Mouse (Mus musculus): ENCODE measurements around the gene Gm11634. TPM values are rescaled to one million over a fixed set of nuclear protein-coding genes. Genes with fewer than 3 reads are reported as not detected.
A peak's percentile ranks its signal among the peaks of the same experiment; 100 is the strongest.

Gm11634 gene
- polyA plus RNA-seq, 1 experiment = not detected

DNA sequence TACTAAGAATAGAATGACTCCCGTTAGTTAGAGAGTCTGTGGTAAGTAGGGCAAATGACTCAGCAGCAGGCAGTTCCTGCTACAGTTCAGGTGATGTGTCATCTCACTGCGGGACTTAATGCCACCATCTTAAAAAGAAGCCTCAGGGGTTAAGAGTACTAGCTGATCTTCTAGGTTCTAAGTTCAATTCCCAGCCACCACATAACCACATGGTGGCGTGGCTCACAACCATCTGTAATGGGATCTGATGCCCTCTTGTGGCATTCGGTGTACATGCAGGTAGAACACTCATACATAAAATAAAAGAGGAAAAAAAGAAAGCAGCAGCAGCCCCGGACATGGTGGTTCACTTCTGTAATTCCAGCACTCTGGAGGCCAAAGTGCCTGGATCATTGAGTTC, 36.7 kb downstream of the Gm11634 start:
- peak; percentile 41; the same call in 1 of the 2 replicates for TF ChIP-seq CTCF (IDR thresholded peaks at IDR 0.05; ENCODE audit: low read depth, low read length)
- no peak for TF ChIP-seq POLR2A (IDR thresholded peaks at IDR 0.05; ENCODE audit: borderline replicate concordance, low read depth, low read length)
- no peak overlapping the region for H3K27ac ChIP-seq (ENCODE audit: insufficient read depth, low read depth, low read length)
- H3K4me1 ChIP-seq (ENCODE audit: control insufficient read depth, insufficient read depth, low read length) = peaks cover 12% of the 10 kb centered on the region
- no peak overlapping the region for H3K4me3 ChIP-seq (ENCODE audit: insufficient read depth, low read length)

DNA sequence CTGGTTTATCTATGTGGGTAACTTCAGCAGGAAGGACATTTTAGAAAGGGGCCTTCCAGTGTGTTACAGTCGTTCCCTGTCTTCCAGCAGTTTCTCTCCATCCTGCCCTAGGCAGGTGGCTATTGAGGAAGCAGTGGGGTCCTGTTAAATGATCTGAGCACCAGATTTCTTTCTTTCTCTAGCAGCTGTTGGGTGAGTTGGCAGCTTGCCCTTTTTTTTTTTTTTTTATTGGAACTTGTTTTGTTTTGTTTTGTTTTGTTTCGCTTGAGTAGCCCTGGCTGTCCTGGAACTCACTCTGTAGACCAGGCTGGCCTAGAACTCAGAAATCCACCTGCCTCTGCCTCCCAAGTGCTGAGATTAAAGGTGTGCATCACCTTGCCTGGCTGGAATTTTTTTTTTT, 42.1 kb downstream of the Gm11634 start:
- H3K4me1 ChIP-seq (ENCODE audit: control insufficient read depth, insufficient read depth, low read length) = peaks cover 20% of the 10 kb centered on the region
- no peak for TF ChIP-seq CTCF (IDR thresholded peaks at IDR 0.05; ENCODE audit: low read depth, low read length)
- TF ChIP-seq POLR2A (IDR thresholded peaks at IDR 0.05; ENCODE audit: borderline replicate concordance, low read depth, low read length) = no peak
- H3K4me3 ChIP-seq (ENCODE audit: insufficient read depth, low read length) = no peak overlapping the region
- H3K27ac ChIP-seq (ENCODE audit: insufficient read depth, low read depth, low read length) = no peak overlapping the region

DNA sequence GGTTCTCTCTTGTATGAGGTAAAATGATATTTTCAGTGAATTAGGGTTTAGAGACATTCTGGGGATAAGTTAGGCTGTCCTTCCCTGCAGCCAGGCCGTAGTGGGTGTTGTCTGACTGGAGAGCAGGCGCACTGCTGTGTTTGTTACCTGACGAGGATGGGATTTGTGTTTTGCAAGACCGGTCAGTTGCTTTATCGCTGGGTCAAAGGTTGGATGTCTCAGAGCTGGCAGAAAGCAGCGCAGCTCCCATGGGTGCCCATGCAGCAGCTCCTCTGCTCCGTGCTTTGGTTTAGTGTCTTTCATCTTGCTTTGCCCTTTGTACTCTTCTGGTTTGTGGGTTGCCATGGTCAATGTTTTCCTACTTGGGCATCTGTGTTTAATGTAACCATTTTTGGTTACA, 42.5 kb downstream of the Gm11634 start:
- Histone ChIP-seq H3K4me3 (ENCODE audit: insufficient read depth, low read length) (no peak overlapping the region), H3K27ac (ENCODE audit: insufficient read depth, low read depth, low read length) (no peak overlapping the region), H3K4me1 (ENCODE audit: control insufficient read depth, insufficient read depth, low read length) (peaks cover 20% of the 10 kb centered on the region)

DNA sequence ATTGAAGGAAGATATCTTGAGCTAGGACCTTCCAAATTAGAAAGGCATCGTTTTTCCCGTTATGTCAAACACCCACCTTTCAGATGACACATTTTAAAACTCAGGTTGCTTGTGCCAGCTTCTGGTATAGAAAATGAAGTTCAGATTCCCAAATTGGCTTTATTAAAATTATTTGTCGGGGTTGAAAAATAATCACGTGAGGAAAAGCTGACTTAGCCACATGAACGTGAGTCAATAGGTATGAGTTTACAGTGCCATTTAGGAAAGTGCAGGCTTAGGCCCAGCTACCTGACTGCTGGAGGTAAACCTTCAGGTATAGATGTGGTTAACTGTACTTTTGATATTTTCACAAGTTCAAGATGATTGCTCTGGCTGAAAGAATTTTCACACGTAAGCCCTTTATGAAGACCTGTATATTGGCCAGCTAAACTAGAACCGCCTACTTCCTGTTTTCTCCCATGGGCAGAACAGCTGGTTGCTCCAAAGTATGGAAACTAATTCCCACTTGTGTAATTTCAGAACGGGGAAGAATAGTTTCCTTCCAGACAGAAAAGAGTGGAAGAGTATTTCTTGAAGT, 45.6 kb downstream of the Gm11634 start:
- Histone ChIP-seq H3K4me1 (ENCODE audit: control insufficient read depth, insufficient read depth, low read length) (peaks cover 12% of the 10 kb centered on the region; the same call in 1 of the 2 replicates), H3K27ac (ENCODE audit: insufficient read depth, low read depth, low read length) (peak overlapping the region; percentile 87), H3K4me3 (ENCODE audit: insufficient read depth, low read length) (peak overlapping the region; percentile 83)
- TF ChIP-seq POLR2A (IDR thresholded peaks at IDR 0.05; ENCODE audit: borderline replicate concordance, low read depth, low read length) = no peak
- no peak for TF ChIP-seq CTCF (IDR thresholded peaks at IDR 0.05; ENCODE audit: low read depth, low read length)

More for the DNA sequence above, 42.5 kb downstream of the Gm11634 start:
- TF ChIP-seq CTCF (IDR thresholded peaks at IDR 0.05; ENCODE audit: low read depth, low read length) (no peak), POLR2A (IDR thresholded peaks at IDR 0.05; ENCODE audit: borderline replicate concordance, low read depth, low read length) (no peak)

DNA sequence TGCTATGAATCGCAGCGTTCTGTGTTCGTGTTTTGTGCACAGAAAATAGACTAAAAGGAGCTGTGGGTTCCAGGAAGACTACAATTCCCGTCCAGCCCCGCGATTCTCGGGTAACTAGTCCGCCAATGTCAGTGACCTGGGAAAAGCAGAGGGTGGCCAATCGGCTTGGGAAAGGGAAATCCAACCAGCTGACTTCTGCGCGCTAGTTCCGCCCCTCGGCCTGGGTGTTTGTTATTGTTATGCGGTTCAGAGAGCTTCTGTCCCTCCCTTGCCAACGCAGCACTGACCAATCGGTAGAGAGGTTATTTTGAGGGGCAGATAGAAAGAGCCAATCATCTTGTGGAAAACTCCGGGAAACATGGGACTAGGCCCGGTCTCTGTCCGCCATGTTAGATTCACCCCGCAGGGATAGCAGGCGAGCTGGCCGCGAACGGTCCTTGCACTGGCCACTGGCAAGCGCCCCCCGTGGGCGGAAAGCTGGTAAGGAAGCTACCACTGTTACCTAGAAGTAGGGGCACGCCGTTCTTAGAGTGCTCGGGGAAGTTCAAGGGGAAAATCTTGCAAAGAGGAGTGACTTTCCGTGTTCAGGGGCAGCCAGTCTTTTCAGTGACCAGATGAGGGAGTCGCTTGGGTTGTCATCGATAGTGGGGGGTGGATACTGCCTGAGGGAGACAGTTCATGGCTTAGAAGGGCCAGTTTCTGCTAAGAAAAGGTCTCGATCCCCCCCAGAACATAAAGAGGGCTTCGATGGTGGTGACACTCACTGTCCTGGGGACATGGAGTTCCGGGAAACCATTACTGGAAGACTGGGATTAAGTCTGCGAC, 46.4 kb downstream of the Gm11634 start:
- Histone ChIP-seq H3K4me3 (ENCODE audit: insufficient read depth, low read length) (peak overlapping the region; percentile 83), H3K27ac (ENCODE audit: insufficient read depth, low read depth, low read length) (peak overlapping the region; percentile 88), H3K4me1 (ENCODE audit: control insufficient read depth, insufficient read depth, low read length) (peaks cover 8% of the 10 kb centered on the region; the same call in 1 of the 2 replicates)
- no peak for TF ChIP-seq POLR2A (IDR thresholded peaks at IDR 0.05; ENCODE audit: borderline replicate concordance, low read depth, low read length)
- TF ChIP-seq CTCF (IDR thresholded peaks at IDR 0.05; ENCODE audit: low read depth, low read length) = peak; percentile 22; the same call in 1 of the 2 replicates

DNA sequence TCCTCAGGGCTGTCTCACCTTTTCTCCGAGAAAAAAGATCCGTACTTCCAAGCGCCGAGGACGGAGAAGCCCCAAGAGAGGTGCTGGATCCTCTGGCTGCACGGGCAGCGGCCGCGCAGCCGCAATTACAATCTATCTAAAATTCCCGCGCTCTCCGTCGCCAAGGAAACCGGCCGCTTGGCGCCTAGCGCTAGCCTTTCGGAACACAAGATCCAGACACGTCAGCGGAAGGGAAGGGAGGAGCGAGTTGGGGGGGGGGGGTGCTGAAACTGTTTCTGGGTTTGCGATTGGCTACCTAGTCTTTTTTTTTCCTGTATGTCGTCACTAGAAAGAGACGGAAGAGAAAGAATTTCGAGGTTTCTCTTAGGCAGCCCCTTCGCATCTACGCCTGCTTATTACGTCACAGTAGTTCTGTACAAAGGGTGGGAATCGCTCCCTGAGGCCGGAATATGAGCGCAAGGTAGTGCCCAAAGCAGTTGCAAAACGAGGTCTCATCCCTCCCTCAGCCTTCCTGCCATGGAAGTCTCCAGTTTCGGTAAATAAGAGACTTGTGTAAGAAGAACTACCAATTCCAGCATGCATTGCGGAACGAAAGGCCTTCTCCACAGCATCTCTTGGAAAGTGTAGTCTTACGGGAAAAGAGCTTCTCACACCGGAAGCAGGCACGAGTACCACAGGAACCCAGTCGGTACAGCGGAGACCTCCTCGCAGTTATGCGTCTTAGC, 47.1 kb downstream of the Gm11634 start, which contains the start of the genes Brca1 and Nbr1:
Gene Brca1, minus strand, starts transcription at position 205 of the 725 bp plus-strand sequence.
Gene Nbr1, plus strand, starts transcription at position 399 of the 725 bp plus-strand sequence.
- peak within 1 kb of the TSS; percentile 88 for H3K27ac ChIP-seq (ENCODE audit: insufficient read depth, low read depth, low read length)
- no peak for TF ChIP-seq POLR2A (IDR thresholded peaks at IDR 0.05; ENCODE audit: borderline replicate concordance, low read depth, low read length)
- TF ChIP-seq CTCF (IDR thresholded peaks at IDR 0.05; ENCODE audit: low read depth, low read length) = no peak
- peaks cover 8% of the 10 kb centered on the region; the same call in 1 of the 2 replicates for H3K4me1 ChIP-seq (ENCODE audit: control insufficient read depth, insufficient read depth, low read length)
- peak within 1 kb of the TSS; percentile 83 for H3K4me3 ChIP-seq (ENCODE audit: insufficient read depth, low read length)

DNA sequence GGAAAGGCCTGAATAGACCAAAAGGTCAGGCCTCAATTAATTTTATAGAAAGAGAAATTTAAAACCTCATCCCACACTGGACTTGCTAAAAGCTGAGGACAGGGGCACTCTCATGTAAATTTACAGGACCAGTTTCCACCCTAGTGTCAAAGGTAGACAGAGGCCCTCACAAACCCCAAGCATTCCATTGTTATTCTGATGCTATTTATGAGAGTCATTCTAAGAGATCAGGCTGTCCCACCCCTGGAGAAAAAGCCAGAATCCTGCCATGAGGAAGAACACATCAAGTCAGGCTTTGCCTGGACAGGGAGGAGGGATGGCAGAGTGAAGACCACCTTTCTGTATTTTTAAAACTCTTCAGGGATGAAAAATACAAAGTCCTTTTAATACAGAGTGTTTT, 50.5 kb downstream of the Gm11634 start:
- peaks cover 11% of the 10 kb centered on the region for H3K4me1 ChIP-seq (ENCODE audit: control insufficient read depth, insufficient read depth, low read length)
- no peak overlapping the region for H3K4me3 ChIP-seq (ENCODE audit: insufficient read depth, low read length)
- TF ChIP-seq CTCF (IDR thresholded peaks at IDR 0.05; ENCODE audit: low read depth, low read length) (no peak), POLR2A (IDR thresholded peaks at IDR 0.05; ENCODE audit: borderline replicate concordance, low read depth, low read length) (no peak)
- no peak overlapping the region for H3K27ac ChIP-seq (ENCODE audit: insufficient read depth, low read depth, low read length)

DNA sequence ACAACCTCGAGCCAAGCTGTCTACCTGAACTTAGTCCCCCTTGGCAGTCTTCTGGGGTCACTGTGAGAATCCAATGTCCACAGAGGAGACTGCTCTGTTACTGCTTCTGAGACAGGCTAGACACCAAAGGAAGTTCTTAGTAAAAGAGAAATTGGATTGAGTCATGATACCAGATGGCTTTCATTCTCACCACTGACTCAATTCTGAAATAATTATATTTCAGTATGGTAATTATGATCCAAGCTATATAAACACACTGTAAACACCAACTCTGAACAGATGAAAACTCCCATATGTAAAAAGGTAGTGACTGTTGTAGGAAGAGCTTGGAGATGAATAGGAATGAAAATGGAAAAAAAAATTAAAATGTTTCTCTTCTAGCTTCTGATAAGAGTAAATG, 54.9 kb downstream of the Gm11634 start:
- Histone ChIP-seq H3K4me3 (ENCODE audit: insufficient read depth, low read length) (peak overlapping the region; percentile 21; the same call in 1 of the 2 replicates), H3K4me1 (ENCODE audit: control insufficient read depth, insufficient read depth, low read length) (peaks cover 17% of the 10 kb centered on the region), H3K27ac (ENCODE audit: insufficient read depth, low read depth, low read length) (peak overlapping the region; percentile 82)
- no peak for TF ChIP-seq CTCF (IDR thresholded peaks at IDR 0.05; ENCODE audit: low read depth, low read length)
- no peak for TF ChIP-seq POLR2A (IDR thresholded peaks at IDR 0.05; ENCODE audit: borderline replicate concordance, low read depth, low read length)

Other genes with a start within 250 kb of the Gm11634 start
- not detected in 2 replicates for gene G6pc, start 231.7 kb downstream of the Gm11634 start, polyA plus RNA-seq (2012; ENCODE audit: insufficient read depth, insufficient read length, missing spikeins)
- gene Aarsd1, start 181.6 kb downstream of the Gm11634 start, polyA plus RNA-seq (2012; ENCODE audit: insufficient read depth, insufficient read length, missing spikeins) = 15.4 and 17.8 TPM in 2 replicates
- 3.9 and 5.3 TPM in 2 replicates for gene Gm27029, start 174.5 kb downstream of the Gm11634 start, polyA plus RNA-seq (2012; ENCODE audit: insufficient read depth, insufficient read length, missing spikeins)
- 11.4 and 12.0 TPM in 2 replicates for gene Rundc1, start 174.2 kb downstream of the Gm11634 start, polyA plus RNA-seq (2012; ENCODE audit: insufficient read depth, insufficient read length, missing spikeins)
- gene Ptges3l, start 173.9 kb downstream of the Gm11634 start, polyA plus RNA-seq (2012; ENCODE audit: insufficient read depth, insufficient read length, missing spikeins) = 4.5 and 4.7 TPM in 2 replicates
- 519 and 718 TPM in 2 replicates for gene Rpl27, start 157.0 kb downstream of the Gm11634 start, polyA plus RNA-seq (2012; ENCODE audit: insufficient read depth, insufficient read length, missing spikeins)
- gene Ifi35, start 150.8 kb downstream of the Gm11634 start, polyA plus RNA-seq (2012; ENCODE audit: insufficient read depth, insufficient read length, missing spikeins) = 50.6 and 58.7 TPM in 2 replicates
- gene Rnd2, start 134.3 kb downstream of the Gm11634 start, polyA plus RNA-seq (2012; ENCODE audit: insufficient read depth, insufficient read length, missing spikeins) = 9.7 and 11.4 TPM in 2 replicates
- gene Vat1, start 133.0 kb downstream of the Gm11634 start, polyA plus RNA-seq (2012; ENCODE audit: insufficient read depth, insufficient read length, missing spikeins) = 180 and 202 TPM in 2 replicates
- gene Brca1, start 47.3 kb downstream of the Gm11634 start, polyA plus RNA-seq (2012; ENCODE audit: insufficient read depth, insufficient read length, missing spikeins) = 7.9 and 8.2 TPM in 2 replicates
- gene Nbr1, start 47.1 kb downstream of the Gm11634 start, polyA plus RNA-seq (2012; ENCODE audit: insufficient read depth, insufficient read length, missing spikeins) = 179 and 198 TPM in 2 replicates
- 407 and 510 TPM in 2 replicates for gene Tmem106a, start 17.0 kb downstream of the Gm11634 start, polyA plus RNA-seq (2012; ENCODE audit: insufficient read depth, insufficient read length, missing spikeins)
- gene Rdm1, start 27.9 kb upstream of the Gm11634 start, polyA plus RNA-seq (2012; ENCODE audit: insufficient read depth, insufficient read length, missing spikeins) = 21.2 and 22.1 TPM in 2 replicates
- 0.80 and 1.9 TPM in 2 replicates for gene Arl4d, start 66.3 kb upstream of the Gm11634 start, polyA plus RNA-seq (2012; ENCODE audit: insufficient read depth, insufficient read length, missing spikeins)
- gene Dhx8, start 133.7 kb upstream of the Gm11634 start, polyA plus RNA-seq (2012; ENCODE audit: insufficient read depth, insufficient read length, missing spikeins) = 22.3 and 24.4 TPM in 2 replicates
- gene Etv4, start 186.1 kb upstream of the Gm11634 start, polyA plus RNA-seq (2012; ENCODE audit: insufficient read depth, insufficient read length, missing spikeins) = 1.1 TPM in 1 of 2 replicates, not detected in the other